Mouse (Mus musculus) liver, embryonic 14.5 days (tissue): ENCODE results near the gene Nit1.

Experiments used
- CTCF ChIP-seq: IDR thresholded peaks from 2 replicates; pipeline ENCODE4 v1.5.1; 2016; ENCODE audit warnings: antibody characterized with exemption, low read depth, control low read depth
- EP300 ChIP-seq: IDR thresholded peaks from 2 replicates; pipeline ENCODE4 v1.6.1; 2016; ENCODE audit warnings: antibody characterized with exemption, low read depth

DNA sequence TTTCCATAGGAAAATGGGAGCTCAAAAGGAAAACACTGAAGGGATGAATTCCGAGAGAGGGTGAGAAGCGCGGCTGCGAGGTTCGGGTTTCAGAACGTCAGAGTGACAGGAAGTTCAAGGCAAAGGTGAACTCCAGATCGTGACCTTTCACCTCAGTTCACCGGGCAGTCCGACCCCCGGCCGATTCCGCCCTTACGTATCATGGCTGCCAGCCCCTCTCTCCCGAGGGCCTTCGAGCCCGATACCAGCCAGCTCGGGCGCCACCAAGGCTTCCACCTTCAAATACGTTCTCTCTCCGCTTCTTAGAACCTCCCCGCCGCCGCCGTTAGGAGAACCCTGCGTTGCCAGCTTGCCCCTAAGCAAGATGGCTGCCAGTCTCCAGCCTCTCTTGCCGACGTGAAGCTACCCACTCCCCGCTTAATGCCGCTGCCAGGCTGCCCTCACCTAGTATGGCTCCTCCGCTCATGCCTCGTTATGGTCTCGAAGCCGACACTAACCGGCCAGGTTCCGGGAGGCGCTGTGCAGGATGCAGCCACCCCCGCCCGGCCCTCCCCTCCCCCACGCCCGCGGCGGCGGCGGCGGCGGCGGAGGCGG, 16.5 kb downstream of the Nit1 start, which contains the start of gene Dedd:
- TF ChIP-seq CTCF (no peak; the same call in 1 of the 2 replicates), EP300 (no peak)
